Mouse (Mus musculus) frontal cortex, postnatal 14 days (tissue): ENCODE measurements around the gene Capn3.

ENCODE experiments used
- DNase-seq, 2 experiments: peaks; one replicate each; pipeline ENCODE4 v3.0.0; 2022; ENCODE audit warnings: low spot score in 2 of 2

The Capn3 gene

GRCm38 (mm10) chr2:120455719-120456118 is at the start of gene Capn3:
TSS of gene Capn3 (plus strand) at chr2:120456019.
- no peak for DNase-seq

GRCm38 (mm10) chr2:120411096-120411628 is 44.7 kb upstream of the Capn3 start:
- no peak for DNase-seq

- DNase-seq = no peak
Observed at GRCm38 (mm10) chr2:120414113-120414512, 41.7 kb upstream of the Capn3 start.

GRCm38 (mm10) chr2:120414738-120415414 is 40.9 kb upstream of the Capn3 start:
- peak in 1 of 2 experiments; percentile 6 for DNase-seq

- DNase-seq = no peak
Observed at GRCm38 (mm10) chr2:120424386-120424785, 31.4 kb upstream of the Capn3 start.

GRCm38 (mm10) chr2:120444486-120444885 is 11.3 kb upstream of the Capn3 start:
- DNase-seq = no peak

- DNase-seq = no peak
Observed at GRCm38 (mm10) chr2:120446373-120446772, 9.4 kb upstream of the Capn3 start.

- no peak for DNase-seq
Observed at GRCm38 (mm10) chr2:120447306-120447705, 8.5 kb upstream of the Capn3 start.

GRCm38 (mm10) chr2:120450724-120451123 is 5.1 kb upstream of the Capn3 start:
- DNase-seq = no peak

GRCm38 (mm10) chr2:120452600-120452999 is 3.2 kb upstream of the Capn3 start:
- DNase-seq = no peak

- DNase-seq = no peak
Observed at GRCm38 (mm10) chr2:120454987-120455386, 832 bp upstream of the Capn3 start.

GRCm38 (mm10) chr2:120460216-120460615 is 4.4 kb downstream of the Capn3 start:
- DNase-seq = no peak

GRCm38 (mm10) chr2:120463328-120463727 is 7.5 kb downstream of the Capn3 start:
- DNase-seq = no peak

GRCm38 (mm10) chr2:120464091-120464490 is 8.3 kb downstream of the Capn3 start:
- no peak for DNase-seq

GRCm38 (mm10) chr2:120464732-120465396 is 9.0 kb downstream of the Capn3 start:
- DNase-seq = no peak

GRCm38 (mm10) chr2:120465397-120465785 is 9.6 kb downstream of the Capn3 start:
- no peak for DNase-seq

GRCm38 (mm10) chr2:120468011-120468410 is 12.2 kb downstream of the Capn3 start:
- no peak for DNase-seq

- DNase-seq = no peak
Observed at GRCm38 (mm10) chr2:120469220-120469619, 13.4 kb downstream of the Capn3 start.

GRCm38 (mm10) chr2:120469715-120470114 is 13.9 kb downstream of the Capn3 start:
- DNase-seq = no peak

GRCm38 (mm10) chr2:120470856-120471255 is 15.0 kb downstream of the Capn3 start:
- no peak for DNase-seq

- DNase-seq = no peak
Observed at GRCm38 (mm10) chr2:120476277-120477087, 20.7 kb downstream of the Capn3 start.

GRCm38 (mm10) chr2:120478600-120478999 is 22.8 kb downstream of the Capn3 start:
- peak; percentile 49 to 65 for DNase-seq
